Mouse (Mus musculus): Measurements from ENCODE around the gene Ccdc106. TPM values are rescaled to one million over a fixed set of nuclear protein-coding genes. Genes with fewer than 3 reads are reported as not detected.

Ccdc106 gene
- total and polyA plus RNA-seq, 3 experiments: 0.52 to 0.81 TPM; not detected in 1

DNA sequence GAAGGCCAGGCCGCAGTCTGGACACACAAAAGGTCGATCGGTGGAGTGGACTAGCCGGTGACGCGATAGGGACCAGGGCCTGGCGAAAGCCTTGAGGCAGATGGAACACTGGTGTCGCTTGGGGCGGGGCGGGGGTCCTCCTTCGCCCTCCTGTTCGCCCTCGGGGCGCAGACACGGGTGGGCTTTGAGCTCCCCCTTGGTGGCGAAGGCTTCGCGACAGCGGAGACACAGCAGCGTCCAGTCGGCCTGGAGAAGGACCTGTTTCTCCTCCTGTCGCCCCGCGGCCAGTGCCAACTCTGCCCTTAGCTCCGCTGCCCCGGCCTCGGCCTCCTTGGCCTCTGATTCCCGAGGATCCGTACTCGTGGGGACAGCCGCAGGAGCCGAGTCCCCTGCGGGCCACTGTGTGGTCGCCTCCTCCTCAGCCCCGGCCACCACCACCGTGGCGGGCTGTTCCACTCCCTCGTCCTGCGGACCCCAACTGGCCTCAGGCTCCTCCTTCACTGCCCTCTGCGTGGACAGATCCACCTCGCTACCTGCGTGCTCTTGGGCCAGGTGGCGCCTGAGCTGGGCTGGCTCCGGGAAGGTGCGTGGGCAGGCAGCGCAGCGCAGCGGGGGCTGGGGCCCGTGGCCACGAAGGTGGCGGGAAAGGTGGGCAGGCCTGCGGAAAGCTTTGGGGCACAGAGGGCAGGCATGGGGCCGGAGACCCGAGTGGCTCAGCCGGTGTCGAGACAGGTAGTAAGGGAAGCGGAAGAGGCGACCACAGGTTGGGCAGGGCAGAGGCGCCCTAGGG, 26.2 kb upstream of the Ccdc106 start:
- H3K4me2 ChIP-seq (ENCODE audit: insufficient read depth, low read depth, poor library complexity, severe bottlenecking): no peak overlapping the region
- peaks cover under 1% of the 10 kb centered on the region for H3K27me3 ChIP-seq (replicated peaks)
- H3K27ac ChIP-seq (ENCODE audit: insufficient read depth, low read depth): no peak overlapping the region
- H3K4me3 ChIP-seq (replicated peaks in 1 of 3; ENCODE audit: low read depth in 2 of 3, low read length in 2 of 3, poor library complexity in 1 of 3): no peak overlapping the region
- no peaks in the 10 kb centered on the region for H3K79me2 ChIP-seq (replicated peaks; ENCODE audit: control insufficient read depth, extremely low read depth, insufficient read depth, poor library complexity, severe bottlenecking)
- H3K9me3 ChIP-seq (replicated peaks; ENCODE audit: low read length): peaks cover 20% of the 10 kb centered on the region
- no peak for DNase-seq (ENCODE audit: extremely low read depth)
- TF ChIP-seq ZC3H11A (IDR thresholded peaks at IDR 0.05; ENCODE audit: low read depth, low read length) (no peak), CTCF (conservative IDR thresholded peaks at IDR 0.05 in 1 of 2, IDR thresholded peaks at IDR 0.05 in 1 of 2; ENCODE audit: low read depth in 2 of 2, low read length in 2 of 2) (no peak), JUN (IDR thresholded peaks at IDR 0.05; ENCODE audit: insufficient read depth, low read depth, low read length) (no peak), CHD2 (IDR thresholded peaks at IDR 0.05; ENCODE audit: low read length) (no peak), UBTF (IDR thresholded peaks at IDR 0.05; ENCODE audit: low read depth, low read length) (no peak), TBP (conservative IDR thresholded peaks at IDR 0.05; ENCODE audit: low read depth, low read length) (no peak), JUND (conservative IDR thresholded peaks at IDR 0.05; ENCODE audit: low read depth, low read length) (no peak)
- in situ Hi-C loops (cut with MboI; ENCODE audit: low pct_ligation_motif_present, low pct_unique_long_range_greater_than_20kb, low sequenced_read_pairs): no loop called here
- H3K4me1 ChIP-seq (ENCODE audit: control insufficient read depth in 1 of 2, insufficient read depth in 2 of 2): peaks cover 0 to 13% of the 10 kb centered on the region in 2 experiments; a peak in 2 of 4 replicates
- H3K36me3 ChIP-seq (replicated peaks in 1 of 2; ENCODE audit: control insufficient read depth in 1 of 2, insufficient read depth in 1 of 2, low read length in 1 of 2): peaks cover 11 to 23% of the 10 kb centered on the region in 2 experiments
- no peak overlapping the region for H3K9ac ChIP-seq (ENCODE audit: insufficient read depth, low read depth)
- dilution Hi-C loops (cut with MboI; ENCODE audit: extremely low pct_ligation_motif_present, extremely low pct_unique_long_range_greater_than_20kb, low sequenced_read_pairs): no loop called here

DNA sequence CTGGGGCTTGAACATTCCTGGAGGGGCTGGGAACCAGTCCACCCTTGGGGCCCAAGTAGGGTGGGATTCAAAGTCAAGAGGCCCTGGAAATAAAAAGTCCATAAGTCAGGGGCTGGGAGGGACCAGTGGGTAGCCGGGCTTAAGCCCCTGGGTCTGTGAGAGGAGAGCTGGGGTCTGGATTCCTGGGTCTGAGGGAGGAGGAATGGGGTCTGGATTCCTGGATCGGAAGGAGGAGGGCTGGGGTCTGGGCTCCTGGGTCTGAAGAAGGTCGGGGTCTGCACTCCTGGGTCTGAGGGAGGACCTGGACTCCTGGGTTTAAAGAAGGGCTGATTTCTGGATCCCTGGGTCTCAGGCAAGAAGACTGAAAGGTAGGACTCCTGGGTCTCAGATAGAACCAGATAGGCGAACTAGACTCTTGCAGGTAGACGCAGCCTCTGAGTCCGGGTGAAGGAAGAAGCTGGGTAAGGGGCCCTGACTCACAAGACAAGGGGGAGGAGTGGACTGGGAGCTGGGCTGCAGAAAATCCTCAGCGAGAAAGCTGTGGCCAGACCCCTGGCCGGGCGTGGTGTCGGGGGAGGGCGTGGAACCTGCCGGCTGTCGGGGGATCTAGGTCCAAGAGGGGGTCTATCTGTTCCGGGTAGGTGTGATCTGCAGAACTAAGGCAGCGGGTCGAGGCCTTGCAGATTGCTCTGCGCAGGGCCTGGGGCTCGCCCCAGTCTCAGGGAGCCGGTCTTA, 24.9 kb upstream of the Ccdc106 start:
- Histone ChIP-seq H3K9ac (ENCODE audit: insufficient read depth, low read depth) (peak overlapping the region; percentile 91), H3K4me2 (ENCODE audit: insufficient read depth, low read depth, poor library complexity, severe bottlenecking) (peak overlapping the region; percentile 73), H3K27ac (ENCODE audit: insufficient read depth, low read depth) (no peak overlapping the region), H3K79me2 (replicated peaks; ENCODE audit: control insufficient read depth, extremely low read depth, insufficient read depth, poor library complexity, severe bottlenecking) (no peaks in the 10 kb centered on the region), H3K4me1 (ENCODE audit: control insufficient read depth in 1 of 2, insufficient read depth in 2 of 2) (peaks cover 0 to 13% of the 10 kb centered on the region in 2 experiments; a peak in 2 of 4 replicates), H3K9me3 (replicated peaks; ENCODE audit: low read length) (peaks cover 16% of the 10 kb centered on the region), H3K27me3 (replicated peaks) (no peaks in the 10 kb centered on the region), H3K4me3 (replicated peaks in 1 of 3; ENCODE audit: low read depth in 2 of 3, low read length in 2 of 3, poor library complexity in 1 of 3) (peak overlapping the region; percentile 74 to 77 (median 75)), H3K36me3 (replicated peaks in 1 of 2; ENCODE audit: control insufficient read depth in 1 of 2, insufficient read depth in 1 of 2, low read length in 1 of 2) (peaks cover 11 to 23% of the 10 kb centered on the region in 2 experiments)
- no peak for DNase-seq (ENCODE audit: extremely low read depth)
- in situ Hi-C loops (cut with MboI; ENCODE audit: low pct_ligation_motif_present, low pct_unique_long_range_greater_than_20kb, low sequenced_read_pairs) (no loop called here), dilution Hi-C loops (cut with MboI; ENCODE audit: extremely low pct_ligation_motif_present, extremely low pct_unique_long_range_greater_than_20kb, low sequenced_read_pairs) (no loop called here)
- TF ChIP-seq CHD1 (IDR thresholded peaks at IDR 0.05; ENCODE audit: low read depth, low read length) (no peak), POLR2A (IDR thresholded peaks at IDR 0.05; ENCODE audit: low read depth, low read length) (no peak), EP300 (IDR thresholded peaks at IDR 0.05; ENCODE audit: low read length) (no peak), MEF2A (IDR thresholded peaks at IDR 0.05; ENCODE audit: borderline replicate concordance, low read depth, low read length) (no peak), GABPA (IDR thresholded peaks at IDR 0.05; ENCODE audit: insufficient replicate concordance, low read depth, low read length) (no peak), HCFC1 (IDR thresholded peaks at IDR 0.05; ENCODE audit: low read depth, low read length) (no peak), TBP (conservative IDR thresholded peaks at IDR 0.05; ENCODE audit: low read depth, low read length) (no peak), MAFK (IDR thresholded peaks at IDR 0.05; ENCODE audit: insufficient replicate concordance, low read length) (no peak), CTCF (conservative IDR thresholded peaks at IDR 0.05 in 1 of 2, IDR thresholded peaks at IDR 0.05 in 1 of 2; ENCODE audit: low read depth in 2 of 2, low read length in 2 of 2) (no peak), NELFE (IDR thresholded peaks at IDR 0.05; ENCODE audit: low read depth, low read length) (no peak), ETS1 (conservative IDR thresholded peaks at IDR 0.05; ENCODE audit: low read depth, low read length) (no peak), UBTF (IDR thresholded peaks at IDR 0.05; ENCODE audit: low read depth, low read length) (no peak), NRF1 (IDR thresholded peaks at IDR 0.05; ENCODE audit: low read depth, low read length) (no peak), JUND (conservative IDR thresholded peaks at IDR 0.05; ENCODE audit: low read depth, low read length) (no peak), SIN3A (IDR thresholded peaks at IDR 0.05; ENCODE audit: low read length) (no peak), ZC3H11A (IDR thresholded peaks at IDR 0.05; ENCODE audit: low read depth, low read length) (no peak), CHD2 (IDR thresholded peaks at IDR 0.05; ENCODE audit: low read length) (no peak), USF1 (IDR thresholded peaks at IDR 0.05; ENCODE audit: low read depth, low read length) (no peak), MAX (IDR thresholded peaks at IDR 0.05; ENCODE audit: low read length) (no peak)

All from CH12.LX (cell line).